Mouse (Mus musculus): ENCODE data around the gene Zcchc17. TPM values are rescaled to one million over a fixed set of nuclear protein-coding genes. Genes with fewer than 3 reads are reported as not detected.

Zcchc17 gene
- polyA plus RNA-seq, 1 experiment from 2014 or later, result 73.3 TPM

GRCm38 (mm10) chr4:130312526-130312925 is 47.2 kb downstream of the Zcchc17 start:
- Histone ChIP-seq H3K9ac (ENCODE audit: low read depth, low read length) (no peak overlapping the region), H3K27ac (replicated peaks; ENCODE audit: low read depth, low read length) (no peak overlapping the region), H3K4me2 (ENCODE audit: low read depth, low read length) (no peak overlapping the region), H3K27me3 (replicated peaks; ENCODE audit: control insufficient read depth, insufficient read depth, low read length) (peaks cover 28% of the 10 kb centered on the region), H3K9me3 (ENCODE audit: control insufficient read depth, low read length) (no peaks in the 10 kb centered on the region), H3K36me3 (ENCODE audit: control insufficient read depth, insufficient read depth, low read length) (peaks cover 13% of the 10 kb centered on the region; the same call in 1 of the 2 replicates), H3K4me1 (ENCODE audit: control insufficient read depth, insufficient read depth, low read length) (0 out of 2 replicates have a peak, but pooled peaks cover 5% of the 10 kb centered on the region), H3K4me3 (ENCODE audit: low read depth, low read length) (no peak overlapping the region)
- WGBS, result 87% methylated on average over 3 of the region's 3 CpGs
- ATAC-seq (ENCODE audit: low read depth) (no peak), DNase-seq (ENCODE audit: low spot score) (no peak)

- ATAC-seq (ENCODE audit: low read depth), result no peak
- peaks cover 39% of the 10 kb centered on the region for H3K27me3 ChIP-seq (replicated peaks; ENCODE audit: control insufficient read depth, insufficient read depth, low read length)
Measured at GRCm38 (mm10) chr4:130309254-130309653, 50.5 kb downstream of the Zcchc17 start.

GRCm38 (mm10) chr4:130308231-130309081 is 51.3 kb downstream of the Zcchc17 start, which contains the start of the genes Fabp3 and Gm10570:
Fabp3 (plus strand) TSS chr4:130308595.
Gm10570 (minus strand) TSS chr4:130308674.
- under 1% methylated on average over 47 of the region's 52 CpGs for WGBS
- Histone ChIP-seq H3K27ac (replicated peaks; ENCODE audit: low read depth, low read length) (no peak within 1 kb of the TSS), H3K27me3 (replicated peaks; ENCODE audit: control insufficient read depth, insufficient read depth, low read length) (peaks cover 39% of the 10 kb centered on the region), H3K4me2 (ENCODE audit: low read depth, low read length) (peak within 1 kb of the TSS; percentile 94), H3K4me1 (ENCODE audit: control insufficient read depth, insufficient read depth, low read length) (0 out of 2 replicates have a peak, but pooled peaks cover 5% of the 10 kb centered on the region), H3K36me3 (ENCODE audit: control insufficient read depth, insufficient read depth, low read length) (no peaks in the 10 kb centered on the region), H3K9me3 (ENCODE audit: control insufficient read depth, low read length) (no peaks in the 10 kb centered on the region), H3K9ac (ENCODE audit: low read depth, low read length) (peak within 1 kb of the TSS; percentile 56), H3K4me3 (ENCODE audit: low read depth, low read length) (peak within 1 kb of the TSS; percentile 50)
- ATAC-seq (ENCODE audit: low read depth) (peak; percentile 63), DNase-seq (ENCODE audit: low spot score) (peak; percentile 60)

More at GRCm38 (mm10) chr4:130309254-130309653, 50.5 kb downstream of the Zcchc17 start:
- Histone ChIP-seq H3K27ac (replicated peaks; ENCODE audit: low read depth, low read length) (no peak overlapping the region), H3K4me3 (ENCODE audit: low read depth, low read length) (peak overlapping the region; percentile 50), H3K9ac (ENCODE audit: low read depth, low read length) (no peak overlapping the region), H3K9me3 (ENCODE audit: control insufficient read depth, low read length) (no peaks in the 10 kb centered on the region), H3K4me2 (ENCODE audit: low read depth, low read length) (peak overlapping the region; percentile 94), H3K36me3 (ENCODE audit: control insufficient read depth, insufficient read depth, low read length) (no peaks in the 10 kb centered on the region), H3K4me1 (ENCODE audit: control insufficient read depth, insufficient read depth, low read length) (0 out of 2 replicates have a peak, but pooled peaks cover 5% of the 10 kb centered on the region)
- WGBS, result 53% methylated on average over 8 of the region's 8 CpGs
- DNase-seq (ENCODE audit: low spot score), result no peak

- Histone ChIP-seq H3K9me3 (ENCODE audit: control insufficient read depth, low read length) (no peaks in the 10 kb centered on the region), H3K27ac (replicated peaks; ENCODE audit: low read depth, low read length) (no peak overlapping the region), H3K4me3 (ENCODE audit: low read depth, low read length) (peak overlapping the region; percentile 50), H3K27me3 (replicated peaks; ENCODE audit: control insufficient read depth, insufficient read depth, low read length) (peaks cover 39% of the 10 kb centered on the region), H3K36me3 (ENCODE audit: control insufficient read depth, insufficient read depth, low read length) (no peaks in the 10 kb centered on the region), H3K4me2 (ENCODE audit: low read depth, low read length) (peak overlapping the region; percentile 94), H3K9ac (ENCODE audit: low read depth, low read length) (peak overlapping the region; percentile 56), H3K4me1 (ENCODE audit: control insufficient read depth, insufficient read depth, low read length) (0 out of 2 replicates have a peak, but pooled peaks cover 5% of the 10 kb centered on the region)
- 1% methylated on average over 22 of the region's 23 CpGs for WGBS
- ATAC-seq (ENCODE audit: low read depth) (peak; percentile 48; the same call in 1 of the 2 replicates), DNase-seq (ENCODE audit: low spot score) (peak; percentile 60)
Measured at GRCm38 (mm10) chr4:130307851-130308230, 51.9 kb downstream of the Zcchc17 start.

GRCm38 (mm10) chr4:130306796-130307630 is 52.7 kb downstream of the Zcchc17 start:
- peak overlapping the region; percentile 50; the same call in 1 of the 2 replicates for H3K4me3 ChIP-seq (ENCODE audit: low read depth, low read length)
- 0 out of 2 replicates have a peak, but pooled peaks cover 5% of the 10 kb centered on the region for H3K4me1 ChIP-seq (ENCODE audit: control insufficient read depth, insufficient read depth, low read length)
- H3K9me3 ChIP-seq (ENCODE audit: control insufficient read depth, low read length), result no peaks in the 10 kb centered on the region
- 80% methylated on average over 10 of the region's 10 CpGs for WGBS
- no peak overlapping the region for H3K4me2 ChIP-seq (ENCODE audit: low read depth, low read length)
- H3K9ac ChIP-seq (ENCODE audit: low read depth, low read length), result no peak overlapping the region
- H3K27ac ChIP-seq (replicated peaks; ENCODE audit: low read depth, low read length), result no peak overlapping the region
- H3K36me3 ChIP-seq (ENCODE audit: control insufficient read depth, insufficient read depth, low read length), result no peaks in the 10 kb centered on the region
- H3K27me3 ChIP-seq (replicated peaks; ENCODE audit: control insufficient read depth, insufficient read depth, low read length), result peaks cover 39% of the 10 kb centered on the region
- ATAC-seq (ENCODE audit: low read depth) (no peak), DNase-seq (ENCODE audit: low spot score) (no peak)

- DNase-seq (ENCODE audit: low spot score) (no peak), ATAC-seq (ENCODE audit: low read depth) (no peak)
- 24% methylated on average over 2 of the region's 3 CpGs for WGBS
- Histone ChIP-seq H3K4me3 (ENCODE audit: low read depth, low read length) (no peak overlapping the region), H3K36me3 (ENCODE audit: control insufficient read depth, insufficient read depth, low read length) (no peaks in the 10 kb centered on the region), H3K9ac (ENCODE audit: low read depth, low read length) (no peak overlapping the region), H3K27ac (replicated peaks; ENCODE audit: low read depth, low read length) (no peak overlapping the region), H3K4me2 (ENCODE audit: low read depth, low read length) (no peak overlapping the region), H3K27me3 (replicated peaks; ENCODE audit: control insufficient read depth, insufficient read depth, low read length) (peaks cover 33% of the 10 kb centered on the region), H3K9me3 (ENCODE audit: control insufficient read depth, low read length) (no peaks in the 10 kb centered on the region), H3K4me1 (ENCODE audit: control insufficient read depth, insufficient read depth, low read length) (0 out of 2 replicates have a peak, but pooled peaks cover 5% of the 10 kb centered on the region)
Measured at GRCm38 (mm10) chr4:130304746-130305145, 55.0 kb downstream of the Zcchc17 start.

GRCm38 (mm10) chr4:130302285-130302870 is 57.4 kb downstream of the Zcchc17 start:
- no peak for ATAC-seq (ENCODE audit: low read depth)
- H3K4me3 ChIP-seq (ENCODE audit: low read depth, low read length), result no peak overlapping the region
- H3K27ac ChIP-seq (replicated peaks; ENCODE audit: low read depth, low read length), result no peak overlapping the region
- DNase-seq (ENCODE audit: low spot score), result no peak
- H3K9me3 ChIP-seq (ENCODE audit: control insufficient read depth, low read length), result no peaks in the 10 kb centered on the region
- 47% methylated on average over 12 of the region's 12 CpGs for WGBS
- H3K36me3 ChIP-seq (ENCODE audit: control insufficient read depth, insufficient read depth, low read length), result no peaks in the 10 kb centered on the region
- peaks cover 9% of the 10 kb centered on the region for H3K27me3 ChIP-seq (replicated peaks; ENCODE audit: control insufficient read depth, insufficient read depth, low read length)
- H3K9ac ChIP-seq (ENCODE audit: low read depth, low read length), result no peak overlapping the region
- no peak overlapping the region for H3K4me2 ChIP-seq (ENCODE audit: low read depth, low read length)
- no peaks in the 10 kb centered on the region for H3K4me1 ChIP-seq (ENCODE audit: control insufficient read depth, insufficient read depth, low read length)

- H3K4me2 ChIP-seq (ENCODE audit: low read depth, low read length), result no peak overlapping the region
- no peaks in the 10 kb centered on the region for H3K9me3 ChIP-seq (ENCODE audit: control insufficient read depth, low read length)
- no peak overlapping the region for H3K9ac ChIP-seq (ENCODE audit: low read depth, low read length)
- DNase-seq (ENCODE audit: low spot score) (no peak), ATAC-seq (ENCODE audit: low read depth) (no peak)
- 65% methylated on average over 8 of the region's 8 CpGs for WGBS
- no peaks in the 10 kb centered on the region for H3K36me3 ChIP-seq (ENCODE audit: control insufficient read depth, insufficient read depth, low read length)
- no peak overlapping the region for H3K4me3 ChIP-seq (ENCODE audit: low read depth, low read length)
- H3K4me1 ChIP-seq (ENCODE audit: control insufficient read depth, insufficient read depth, low read length), result no peaks in the 10 kb centered on the region; the same call in 1 of the 2 replicates
- H3K27ac ChIP-seq (replicated peaks; ENCODE audit: low read depth, low read length), result no peak overlapping the region
- H3K27me3 ChIP-seq (replicated peaks; ENCODE audit: control insufficient read depth, insufficient read depth, low read length), result no peaks in the 10 kb centered on the region
Measured at GRCm38 (mm10) chr4:130299629-130300018, 60.1 kb downstream of the Zcchc17 start.
